Mouse (Mus musculus) adrenal gland, adult 2 months (tissue): ENCODE data around the gene Skor1. TPM values are rescaled to one million over a fixed set of nuclear protein-coding genes. Genes with fewer than 3 reads are reported as not detected.

Experiments
- DNase-seq: peaks from one replicate; pipeline ENCODE4 v3.0.0; 2021
- polyA plus RNA-seq: library from polyadenylated mRNA; depleted of rRNA; stranded (reverse); fragments of >200 nt; gene quantifications from 2 replicates; pipeline ENCODE4 v1.2.3, GENCODE M21; 2012
- total RNA-seq, 2 experiments: library from RNA; stranded (reverse); gene quantifications; 2 replicates each; pipeline ENCODE4 v1.2.3; 2021

The Skor1 gene
- total and polyA plus RNA-seq, 3 experiments, result 0.04 to 0.14 TPM; not detected in 1

DNA sequence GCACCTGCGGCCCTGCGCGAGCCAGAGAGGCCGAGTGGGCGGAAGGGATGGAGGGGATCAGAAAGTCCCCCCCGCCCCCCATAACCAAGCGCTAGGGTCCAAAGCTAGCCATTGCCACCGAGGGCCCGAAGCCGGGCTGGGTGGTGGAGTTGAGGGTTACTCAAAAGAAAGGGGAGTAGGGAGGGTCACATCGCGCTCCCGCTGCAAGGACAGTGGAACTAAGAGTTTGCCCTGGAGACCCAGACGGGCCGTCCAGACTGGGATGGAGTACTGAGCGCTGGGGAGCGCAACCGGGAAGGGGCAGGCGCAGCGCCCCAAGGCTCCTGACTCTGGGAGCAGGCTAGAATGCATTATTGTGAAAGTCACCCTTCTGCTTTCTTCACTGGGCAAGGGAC lies 608 bp upstream of the Skor1 start:
- no peak for DNase-seq

GRCm38 (mm10) chr9:63147786-63148409 lies 863 bp downstream of the Skor1 start:
- DNase-seq, result no peak

DNA sequence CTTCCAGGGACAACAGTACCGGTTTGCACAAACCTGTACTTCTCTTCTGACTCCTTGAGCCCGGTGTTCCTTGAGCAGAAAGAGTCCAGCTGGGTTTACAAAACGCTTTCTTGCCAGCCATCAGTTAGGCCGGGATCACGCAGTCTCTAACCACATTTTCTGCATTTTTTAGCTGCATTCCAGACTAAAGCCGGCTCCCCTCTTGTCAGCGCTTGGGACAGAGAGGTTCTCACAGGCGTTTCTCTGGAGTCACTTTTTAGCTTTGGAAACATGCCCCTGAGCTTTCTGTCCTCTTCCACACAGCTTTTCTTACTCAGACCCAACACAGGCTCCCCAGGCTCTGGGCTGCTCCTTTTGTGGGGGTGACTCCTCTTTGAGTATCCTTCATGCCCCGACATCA lies 1.5 kb downstream of the Skor1 start:
- no peak for DNase-seq

DNA sequence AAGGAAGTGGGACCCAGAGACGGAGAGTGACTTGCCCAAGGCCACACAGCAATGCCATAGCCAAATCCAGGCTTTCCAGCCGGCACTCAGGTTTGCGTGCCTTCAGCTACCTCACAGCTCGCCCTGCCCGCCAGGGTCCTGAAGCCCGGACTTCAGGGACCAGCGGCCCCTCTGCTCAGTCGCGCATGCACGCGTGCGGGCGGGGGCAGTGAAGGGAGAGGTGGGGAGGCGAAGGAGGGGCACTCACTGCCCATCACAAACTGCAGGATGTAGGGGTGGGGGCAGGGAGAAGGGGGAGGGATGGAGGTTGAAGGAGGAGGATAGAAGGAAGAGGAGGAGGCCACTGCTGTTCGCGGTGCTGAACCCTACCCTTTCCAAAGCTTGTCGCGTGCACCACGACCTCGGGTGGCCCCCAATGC lies 1.9 kb downstream of the Skor1 start:
- no peak for DNase-seq

- no peak for DNase-seq
Observed at GRCm38 (mm10) chr9:63146126-63146855, 2.5 kb downstream of the Skor1 start.

DNA sequence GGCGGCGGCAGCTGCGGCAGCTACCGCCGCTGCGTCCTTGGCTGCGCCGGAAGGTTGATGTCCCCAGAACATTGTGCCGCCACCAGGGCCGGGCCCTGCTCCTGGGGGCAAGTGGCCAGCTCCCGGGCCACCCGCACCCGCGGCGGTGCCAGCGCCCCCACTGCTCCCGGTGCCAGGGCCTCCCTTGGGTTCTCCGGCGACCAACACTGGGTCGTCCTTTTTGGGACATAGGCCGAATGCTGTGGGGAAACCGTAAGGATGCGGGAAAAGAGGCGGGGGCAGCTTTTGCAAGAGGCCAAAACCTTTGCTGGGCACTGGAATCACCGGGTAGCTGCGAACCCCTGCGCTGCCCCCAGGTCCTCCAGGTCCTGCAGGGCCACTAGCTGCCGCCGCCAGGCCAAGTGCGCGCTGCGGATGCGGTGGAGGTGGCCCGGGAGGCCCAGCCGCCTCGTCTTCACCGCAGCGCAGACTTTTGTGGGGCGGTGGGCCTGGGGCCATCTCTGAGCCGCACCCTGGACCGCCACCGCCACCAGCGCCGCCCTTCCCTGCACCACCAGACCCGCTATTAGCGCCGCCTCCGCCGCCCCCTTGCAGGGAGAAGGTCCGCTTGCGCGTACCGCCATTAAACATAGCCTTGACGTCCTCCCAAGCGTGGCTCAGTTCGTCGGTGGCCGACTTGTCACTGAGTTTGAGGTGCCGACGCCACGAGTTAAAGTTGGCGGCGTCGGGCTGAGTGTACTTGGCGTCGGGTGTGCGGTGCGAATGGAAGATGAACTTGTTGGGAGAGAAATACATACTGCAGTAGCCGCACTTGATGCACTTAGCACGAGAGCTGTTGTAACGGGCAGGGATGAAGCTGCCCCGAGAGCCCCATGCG lies 3.3 kb downstream of the Skor1 start:
- DNase-seq, result no peak

GRCm38 (mm10) chr9:63144502-63145248 lies 4.1 kb downstream of the Skor1 start:
- peak; percentile 31 for DNase-seq

- DNase-seq, result no peak
Observed at GRCm38 (mm10) chr9:63143641-63144501, 4.9 kb downstream of the Skor1 start.

DNA sequence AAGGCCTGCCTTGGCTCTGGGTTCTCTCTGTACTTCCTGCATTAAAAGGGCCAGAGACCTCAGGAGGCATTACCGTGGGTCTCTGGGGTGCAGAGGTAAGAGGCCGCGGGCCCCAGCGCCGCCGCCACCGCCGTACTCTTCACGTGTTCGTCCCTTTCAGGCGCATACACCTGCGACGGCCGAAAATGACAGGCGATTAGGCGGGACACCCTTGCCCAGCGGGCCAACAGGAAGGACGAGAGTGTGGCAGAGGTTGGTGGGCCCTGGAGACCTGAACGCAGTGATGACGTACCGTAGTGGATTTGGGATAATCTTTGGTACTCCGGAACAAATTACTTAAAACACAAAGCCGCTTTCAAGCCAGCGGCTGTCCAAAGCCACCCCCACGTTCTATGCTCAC lies 5.5 kb downstream of the Skor1 start:
- DNase-seq, result no peak

DNA sequence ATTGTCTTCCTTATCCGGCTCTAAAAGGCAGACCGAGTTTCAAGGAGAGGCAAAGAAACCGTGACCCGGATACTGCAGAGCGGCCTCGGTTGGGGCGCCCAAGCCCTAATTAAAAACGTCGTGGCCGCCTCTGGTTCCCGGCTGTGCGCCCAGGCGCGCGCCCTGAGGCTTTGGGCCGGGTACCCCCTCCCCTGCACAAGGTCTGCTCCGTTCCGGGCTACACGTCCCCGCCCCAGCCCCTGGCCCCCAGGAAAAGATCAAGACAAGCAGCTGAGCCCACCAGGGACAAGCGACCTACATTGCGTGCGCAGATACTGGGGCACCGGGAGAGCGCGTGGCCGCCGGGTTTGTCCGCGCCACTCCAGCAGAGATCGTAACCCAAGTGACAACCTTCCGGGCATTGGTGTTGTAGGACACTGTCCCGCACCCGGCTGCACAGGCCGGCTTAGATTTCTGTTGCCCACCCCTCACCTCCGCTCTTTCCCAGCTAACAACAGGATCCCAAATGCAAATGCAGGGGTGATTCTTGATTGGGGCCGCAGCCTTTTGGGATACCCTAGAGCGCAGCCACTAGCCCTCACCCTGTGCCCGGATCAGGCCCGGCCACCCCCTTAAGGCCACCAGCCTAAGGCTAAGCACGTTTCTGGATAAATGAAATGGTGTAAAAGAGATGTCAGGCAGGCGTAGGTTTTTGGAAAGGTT lies 6.3 kb downstream of the Skor1 start:
- DNase-seq, result no peak

DNA sequence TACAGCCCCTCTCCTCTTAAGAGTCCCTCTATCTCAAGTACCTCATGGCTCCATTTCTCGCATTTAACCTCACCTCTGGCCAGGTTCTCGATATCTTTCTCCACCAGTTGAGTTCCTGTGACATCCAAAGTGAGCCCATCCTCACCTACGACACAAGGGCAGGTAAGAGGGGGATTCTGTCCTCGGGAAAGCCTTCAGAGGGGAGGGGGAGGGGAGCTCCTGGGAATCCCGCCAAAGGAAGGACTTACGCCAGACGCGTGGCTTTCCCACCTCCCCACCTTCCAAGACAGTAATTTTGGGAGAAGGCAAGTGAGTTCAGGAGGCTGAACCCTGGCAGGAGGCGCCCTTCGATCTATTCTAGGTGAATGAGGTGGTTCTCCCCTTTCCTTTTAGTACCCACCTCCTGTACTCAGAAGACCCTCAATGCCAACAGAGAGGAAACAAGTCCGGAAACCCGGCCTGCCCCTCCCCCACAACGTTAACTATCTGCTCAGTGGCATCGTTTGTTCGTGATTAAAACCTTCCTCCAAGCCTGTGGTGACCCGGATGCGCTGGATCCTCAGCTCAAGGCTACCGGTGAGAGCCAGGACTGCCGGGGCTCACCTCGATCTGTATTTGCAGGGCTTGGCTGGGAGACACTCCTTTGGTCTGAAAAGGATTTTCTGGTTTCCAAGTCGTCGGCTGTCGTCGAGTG lies 7.0 kb downstream of the Skor1 start:
- no peak for DNase-seq

- no peak for DNase-seq
Observed at GRCm38 (mm10) chr9:63140211-63140610, 8.6 kb downstream of the Skor1 start.

DNA sequence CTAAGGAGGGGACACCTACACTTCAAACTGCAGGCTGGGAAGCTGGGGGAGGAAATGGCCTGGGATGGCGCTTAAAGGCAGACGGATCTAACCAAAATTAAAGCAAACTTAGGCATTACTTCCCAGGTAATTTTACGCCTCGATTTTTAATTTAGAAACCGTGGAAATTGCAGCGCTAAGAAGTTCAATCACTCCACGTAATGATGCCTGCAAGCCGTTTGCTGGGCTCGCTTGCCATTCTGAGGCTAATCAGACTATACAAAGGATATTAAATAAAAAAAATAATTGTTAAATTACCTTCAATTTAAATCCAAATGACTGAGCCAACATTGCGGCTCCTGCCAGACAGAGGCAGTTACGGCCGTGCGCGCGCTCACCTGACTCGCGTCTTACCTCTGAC lies 9.1 kb downstream of the Skor1 start:
- no peak for DNase-seq

DNA sequence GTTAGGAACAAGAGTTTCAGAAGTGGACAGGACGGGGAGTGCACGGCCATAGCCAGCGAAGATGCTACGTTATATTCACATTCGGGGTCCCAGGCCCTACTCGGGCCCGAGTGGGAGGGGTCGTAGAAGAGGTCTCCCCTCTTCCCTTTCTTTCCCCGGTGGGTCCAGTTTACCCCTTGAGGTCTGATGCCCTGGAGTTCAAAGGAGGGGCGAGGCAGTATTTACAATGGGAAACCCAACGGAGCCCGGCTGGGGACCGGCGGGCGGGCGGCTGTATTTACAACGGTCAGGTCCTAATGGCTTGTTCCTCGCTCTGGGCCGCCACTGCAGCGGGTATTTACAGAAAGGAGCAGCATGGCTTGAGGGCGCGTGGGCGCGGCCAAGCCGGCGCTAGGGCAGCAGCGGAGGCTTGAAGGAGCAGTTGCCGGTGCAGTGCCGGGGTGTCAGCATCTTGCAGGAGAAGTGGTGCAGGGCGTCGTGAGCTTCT lies 10.2 kb downstream of the Skor1 start:
- no peak for DNase-seq

- no peak for DNase-seq
Observed at GRCm38 (mm10) chr9:63137615-63137915, 11.2 kb downstream of the Skor1 start.

- no peak for DNase-seq
Observed at GRCm38 (mm10) chr9:63136756-63137614, 11.8 kb downstream of the Skor1 start.

DNA sequence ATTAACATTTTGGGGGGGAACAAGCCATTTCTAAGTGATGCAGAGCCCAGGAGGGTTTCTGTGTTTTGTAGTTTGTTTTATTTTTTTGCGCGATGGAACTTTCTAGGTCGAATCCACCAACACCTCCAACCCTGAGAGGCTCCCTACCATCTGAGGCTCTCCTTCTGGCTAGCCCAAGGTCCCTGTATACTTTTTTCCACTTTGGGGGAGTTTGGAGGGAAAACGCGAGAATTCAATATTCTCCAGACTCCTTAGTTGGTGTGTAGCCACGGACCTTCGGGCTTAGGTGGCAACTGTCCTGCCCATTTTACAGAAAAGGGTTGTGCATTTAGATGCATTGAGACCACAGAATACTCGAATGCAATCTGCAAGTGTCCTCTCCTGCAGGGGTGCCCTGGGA lies 12.5 kb downstream of the Skor1 start:
- no peak for DNase-seq

GRCm38 (mm10) chr9:63135801-63136200 lies 13.0 kb downstream of the Skor1 start:
- peak; percentile 53 for DNase-seq

- no peak for DNase-seq
Observed at GRCm38 (mm10) chr9:63135356-63135755, 13.4 kb downstream of the Skor1 start.
